Mouse (Mus musculus): ENCODE data around the gene Castor2.

Castor2 gene

GRCm38 (mm10) chr5:134101883-134102282, 2.4 kb downstream of the Castor2 start:
- no peak for DNase-seq (ENCODE audit: low read depth, low spot score)

- DNase-seq (ENCODE audit: low read depth, low spot score) = no peak
Measured at GRCm38 (mm10) chr5:134102720-134103119, 3.2 kb downstream of the Castor2 start.

- no peak for DNase-seq (ENCODE audit: low read depth, low spot score)
Measured at GRCm38 (mm10) chr5:134105829-134106228, 6.3 kb downstream of the Castor2 start.

GRCm38 (mm10) chr5:134114981-134115380, 15.5 kb downstream of the Castor2 start:
- no peak for DNase-seq (ENCODE audit: low read depth, low spot score)

- no peak for DNase-seq (ENCODE audit: low read depth, low spot score)
Measured at GRCm38 (mm10) chr5:134115639-134116259, 16.2 kb downstream of the Castor2 start.

- peak; percentile 49 for DNase-seq (ENCODE audit: low read depth, low spot score)
Measured at GRCm38 (mm10) chr5:134118798-134119407, 19.4 kb downstream of the Castor2 start.

GRCm38 (mm10) chr5:134119481-134120120, 20.1 kb downstream of the Castor2 start:
- DNase-seq (ENCODE audit: low read depth, low spot score) = no peak

GRCm38 (mm10) chr5:134120135-134120534, 20.6 kb downstream of the Castor2 start:
- no peak for DNase-seq (ENCODE audit: low read depth, low spot score)

GRCm38 (mm10) chr5:134121138-134121892, 21.8 kb downstream of the Castor2 start:
- DNase-seq (ENCODE audit: low read depth, low spot score) = no peak

GRCm38 (mm10) chr5:134121893-134122259, 22.4 kb downstream of the Castor2 start:
- no peak for DNase-seq (ENCODE audit: low read depth, low spot score)

- DNase-seq (ENCODE audit: low read depth, low spot score) = no peak
Measured at GRCm38 (mm10) chr5:134123846-134124245, 24.3 kb downstream of the Castor2 start.

GRCm38 (mm10) chr5:134126232-134126631, 26.7 kb downstream of the Castor2 start:
- DNase-seq (ENCODE audit: low read depth, low spot score) = no peak

GRCm38 (mm10) chr5:134131586-134131985, 32.1 kb downstream of the Castor2 start:
- no peak for DNase-seq (ENCODE audit: low read depth, low spot score)

GRCm38 (mm10) chr5:134136022-134136421, 36.5 kb downstream of the Castor2 start:
- DNase-seq (ENCODE audit: low read depth, low spot score) = no peak

GRCm38 (mm10) chr5:134137933-134138332, 38.4 kb downstream of the Castor2 start:
- no peak for DNase-seq (ENCODE audit: low read depth, low spot score)

- no peak for DNase-seq (ENCODE audit: low read depth, low spot score)
Measured at GRCm38 (mm10) chr5:134139429-134139828, 39.9 kb downstream of the Castor2 start.

- DNase-seq (ENCODE audit: low read depth, low spot score) = no peak
Measured at GRCm38 (mm10) chr5:134141236-134141635, 41.7 kb downstream of the Castor2 start.

GRCm38 (mm10) chr5:134142381-134142780, 42.9 kb downstream of the Castor2 start:
- no peak for DNase-seq (ENCODE audit: low read depth, low spot score)

- DNase-seq (ENCODE audit: low read depth, low spot score) = no peak
Measured at GRCm38 (mm10) chr5:134144986-134145385, 45.5 kb downstream of the Castor2 start.

- no peak for DNase-seq (ENCODE audit: low read depth, low spot score)
Measured at GRCm38 (mm10) chr5:134147194-134147753, 47.8 kb downstream of the Castor2 start.

GRCm38 (mm10) chr5:134148153-134148552, 48.6 kb downstream of the Castor2 start:
- DNase-seq (ENCODE audit: low read depth, low spot score) = no peak

GRCm38 (mm10) chr5:134151895-134152294, 52.4 kb downstream of the Castor2 start:
- DNase-seq (ENCODE audit: low read depth, low spot score) = no peak

Data from WW6 (cell line).